Mouse (Mus musculus) kidney, embryonic 14.5 days (tissue): ENCODE measurements at regions not wholly inside any gene's neighbourhood (a gene's known extent, or its start where the extent isn't known, plus 50 kb on each side); places are given as distances from the start of the nearest gene placed in this dataset.

ENCODE experiments used
- ATAC-seq: fragments of 200-750 bp; cut with Nextera tagmentation; 2 replicates; pipeline ENCODE4 v1.8.0; 2017; ENCODE audit warnings: moderate number of reproducible peaks, mild to moderate bottlenecking, moderate TSS enrichment, moderate library complexity; ENCODE audit not compliant: low FRiP score, low TSS enrichment
- H3K27ac ChIP-seq: fragments of 300-500 bp; sonication (generic); 2 replicates; pipeline ENCODE4 v1.5.1; 2014; ENCODE audit warnings: low read depth, mild to moderate bottlenecking, low read length, moderate library complexity, mixed read lengths
- H3K27me3 ChIP-seq: fragments of 300-500 bp; sonication (generic); 2 replicates; pipeline ENCODE4 v1.6.1; 2014; ENCODE audit warnings: mild to moderate bottlenecking, low read length; ENCODE audit not compliant: control insufficient read depth, insufficient read depth
- H3K36me3 ChIP-seq: fragments of 300-500 bp; sonication (generic); 2 replicates; pipeline ENCODE4 v1.6.1; 2014; ENCODE audit warnings: low read length, mixed read lengths; ENCODE audit not compliant: control insufficient read depth, insufficient read depth
- H3K4me1 ChIP-seq: fragments of 300-500 bp; sonication (generic); 2 replicates; pipeline ENCODE4 v1.6.1; 2014; ENCODE audit warnings: low read length, mixed read lengths; ENCODE audit not compliant: control insufficient read depth, insufficient read depth
- H3K4me2 ChIP-seq: fragments of 300-500 bp; sonication (generic); replicated peaks from 2 replicates; pipeline ENCODE4 v1.6.1; 2014; ENCODE audit warnings: low read depth, mild to moderate bottlenecking, low read length
- H3K4me3 ChIP-seq: fragments of 300-500 bp; sonication (generic); 2 replicates; pipeline ENCODE4 v1.5.1; 2014; ENCODE audit warnings: mild to moderate bottlenecking, low read length
- H3K9ac ChIP-seq: fragments of 300-500 bp; sonication (generic); 2 replicates; pipeline ENCODE4 v1.6.1; 2014; ENCODE audit warnings: low read depth, mild to moderate bottlenecking, low read length, moderate library complexity
- H3K9me3 ChIP-seq: fragments of 300-500 bp; sonication (generic); 2 replicates; pipeline ENCODE4 v1.6.1; 2016; ENCODE audit warnings: low read length; ENCODE audit not compliant: control insufficient read depth
- WGBS: fragments of 180-500 bp; shearing (Covaris S2); extraction: QIAGEN DNeasy Blood & Tissue Kit; methylation state at CpG from one replicate; pipeline ENCODE4 v1.1.7; 2014; 5-methylcytosine and 5-hydroxymethylcytosine counted together

- peaks cover 44% of the 10 kb centered on the region for H3K36me3 ChIP-seq
These were observed 52.7 kb upstream of the Ppara start for GRCm38 (mm10) chr15:85682116-85682515.

GRCm38 (mm10) chr15:85682780-85683179 lies 52.0 kb upstream of the Ppara start:
- no peak for ATAC-seq
- WGBS: 74% methylated on average over 6 of the region's 6 CpGs

More at GRCm38 (mm10) chr15:85682116-85682515, 52.7 kb upstream of the Ppara start:
- Histone ChIP-seq H3K9me3 (no peaks in the 10 kb centered on the region), H3K27me3 (no peaks in the 10 kb centered on the region), H3K4me3 (no peak overlapping the region), H3K27ac (no peak overlapping the region), H3K4me1 (peaks cover 9% of the 10 kb centered on the region), H3K9ac (no peak overlapping the region), H3K4me2 (no peak overlapping the region)
- ATAC-seq: no peak
- 90% methylated on average over 12 of the region's 12 CpGs for WGBS

GRCm38 (mm10) chr15:85683271-85683670 lies 51.5 kb upstream of the Ppara start:
- no peak overlapping the region for H3K4me3 ChIP-seq
- peaks cover 9% of the 10 kb centered on the region for H3K4me1 ChIP-seq
- no peak for ATAC-seq
- no peak overlapping the region for H3K27ac ChIP-seq
- H3K36me3 ChIP-seq: peaks cover 47% of the 10 kb centered on the region
- no peak overlapping the region for H3K4me2 ChIP-seq
- no peaks in the 10 kb centered on the region for H3K27me3 ChIP-seq
- WGBS: 89% methylated on average over 6 of the region's 6 CpGs
- H3K9me3 ChIP-seq: no peaks in the 10 kb centered on the region
- no peak overlapping the region for H3K9ac ChIP-seq

More at GRCm38 (mm10) chr15:85682780-85683179, 52.0 kb upstream of the Ppara start:
- no peak overlapping the region for H3K9ac ChIP-seq
- no peak overlapping the region for H3K4me2 ChIP-seq
- peaks cover 44% of the 10 kb centered on the region for H3K36me3 ChIP-seq
- H3K27ac ChIP-seq: no peak overlapping the region
- H3K27me3 ChIP-seq: no peaks in the 10 kb centered on the region
- no peaks in the 10 kb centered on the region for H3K9me3 ChIP-seq
- H3K4me1 ChIP-seq: peaks cover 9% of the 10 kb centered on the region
- H3K4me3 ChIP-seq: no peak overlapping the region

- Histone ChIP-seq H3K4me2 (no peak overlapping the region), H3K4me1 (peaks cover 7% of the 10 kb centered on the region), H3K27me3 (no peaks in the 10 kb centered on the region), H3K4me3 (no peak overlapping the region), H3K9me3 (no peaks in the 10 kb centered on the region), H3K36me3 (peaks cover 47% of the 10 kb centered on the region), H3K27ac (no peak overlapping the region), H3K9ac (no peak overlapping the region)
- WGBS: over 99% methylated on average over 4 of the region's 4 CpGs
- no peak for ATAC-seq
These were observed 51.1 kb upstream of the Ppara start for GRCm38 (mm10) chr15:85683716-85684115.

- no peak overlapping the region for H3K27ac ChIP-seq
- H3K9me3 ChIP-seq: no peaks in the 10 kb centered on the region
- H3K9ac ChIP-seq: no peak overlapping the region
- ATAC-seq: no peak
- WGBS: 86% methylated on average over 14 of the region's 14 CpGs
- H3K27me3 ChIP-seq: no peaks in the 10 kb centered on the region
- no peak overlapping the region for H3K4me3 ChIP-seq
- no peak overlapping the region for H3K4me2 ChIP-seq
- peaks cover 7% of the 10 kb centered on the region for H3K4me1 ChIP-seq
- H3K36me3 ChIP-seq: peaks cover 46% of the 10 kb centered on the region
These were observed 50.5 kb upstream of the Ppara start for GRCm38 (mm10) chr15:85684164-85684708.

- no peak overlapping the region for H3K27ac ChIP-seq
- no peaks in the 10 kb centered on the region for H3K9me3 ChIP-seq
- no peak overlapping the region for H3K4me3 ChIP-seq
- H3K9ac ChIP-seq: no peak overlapping the region
- H3K4me2 ChIP-seq: no peak overlapping the region
- peaks cover 7% of the 10 kb centered on the region for H3K4me1 ChIP-seq
- peaks cover 52% of the 10 kb centered on the region for H3K36me3 ChIP-seq
- 59% methylated on average over 5 of the region's 5 CpGs for WGBS
- H3K27me3 ChIP-seq: no peaks in the 10 kb centered on the region
- ATAC-seq: no peak
These were observed 49.9 kb upstream of the Ppara start for GRCm38 (mm10) chr15:85684875-85685274.
